Mouse (Mus musculus): ENCODE measurements around the gene Rab5a. TPM values are rescaled to one million over a fixed set of nuclear protein-coding genes. Genes with fewer than 3 reads are reported as not detected.

Rab5a gene
- total RNA-seq (2023): 104 TPM

DNA sequence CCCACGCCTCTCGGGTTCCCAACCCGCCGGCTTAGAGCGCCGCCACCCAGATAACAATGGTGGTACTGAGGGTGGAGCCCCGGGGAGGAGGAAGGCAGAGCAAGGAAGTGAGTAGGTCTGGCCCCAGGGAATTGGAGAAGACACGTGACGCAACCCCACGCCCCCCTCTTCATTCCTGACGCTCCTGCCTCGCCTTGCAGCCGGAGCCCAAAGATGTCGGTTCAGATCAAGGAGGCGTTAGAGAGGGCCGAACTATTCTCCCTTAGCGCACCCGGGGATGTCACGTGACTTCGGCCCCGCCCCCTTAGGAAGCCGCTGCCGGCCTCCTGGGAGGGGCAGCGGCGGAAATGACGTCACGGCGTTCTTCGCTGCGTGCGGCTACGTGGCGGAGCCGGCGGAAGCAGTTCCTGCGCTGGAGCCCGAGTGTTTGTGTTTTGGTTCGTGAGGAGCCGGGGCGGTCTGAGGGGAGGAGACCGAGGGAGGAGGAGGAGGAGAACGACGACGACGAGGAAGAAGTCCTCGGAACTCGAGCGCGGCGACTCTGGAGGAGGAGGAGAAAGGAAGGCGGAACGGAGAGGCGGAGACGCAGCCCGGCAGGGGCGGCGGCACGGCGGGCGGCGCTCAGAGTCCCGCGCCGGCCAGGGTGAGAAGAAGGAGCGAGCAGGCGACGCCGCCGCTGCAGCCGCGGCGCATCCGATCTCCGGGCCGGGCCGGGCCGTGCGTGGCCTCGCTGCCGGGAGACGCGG, at the start of gene Rab5a:
TSS of gene Rab5a (plus strand) at position 377 of the 746 bp plus-strand sequence.

DNA sequence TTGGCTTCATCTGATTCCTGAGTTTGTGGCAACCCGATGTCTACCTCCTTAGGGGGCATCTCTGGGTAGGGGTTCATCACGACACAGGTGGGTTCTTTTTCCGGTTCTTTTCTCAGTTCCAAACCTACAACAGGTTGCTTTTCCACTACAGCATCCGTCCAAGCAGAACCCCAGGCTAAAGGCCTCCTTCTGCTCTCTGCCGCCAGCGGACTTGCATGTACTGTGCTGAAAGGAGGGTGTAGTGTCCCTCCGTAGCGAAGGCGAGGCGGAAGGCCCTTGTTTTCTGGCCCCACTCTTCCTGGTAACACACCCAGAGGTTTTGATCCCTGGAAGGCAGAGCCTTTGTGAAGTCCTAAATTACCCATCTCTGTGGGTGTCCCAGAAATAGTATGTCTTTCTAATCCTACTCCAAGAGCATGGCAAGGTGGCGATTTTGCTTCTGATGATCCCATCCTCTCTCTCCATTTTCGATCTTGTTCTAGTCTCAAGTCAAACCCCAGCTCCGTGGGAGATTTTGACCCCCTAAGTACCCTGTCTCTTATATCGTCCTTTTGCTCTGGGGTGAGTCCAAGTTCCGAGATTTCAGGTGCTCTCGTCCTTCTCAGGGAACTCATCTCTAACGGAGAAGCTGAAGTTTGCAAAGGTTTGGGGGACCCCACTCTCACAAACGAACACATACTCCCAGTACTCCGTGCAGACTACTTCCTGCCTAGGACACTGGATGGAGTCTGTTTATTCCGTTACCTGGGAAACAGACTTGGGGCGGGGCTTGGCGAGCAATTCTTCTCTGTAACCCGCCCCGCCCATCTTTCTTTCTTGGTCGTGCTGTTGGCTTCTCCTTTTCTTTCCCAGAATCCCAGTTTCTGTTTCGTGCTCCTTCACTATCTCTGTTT, 16.2 kb upstream of the Rab5a start, which contains the start of gene Efhb:
TSS of gene Efhb (minus strand) at position 719 of the 893 bp plus-strand sequence.

DNA sequence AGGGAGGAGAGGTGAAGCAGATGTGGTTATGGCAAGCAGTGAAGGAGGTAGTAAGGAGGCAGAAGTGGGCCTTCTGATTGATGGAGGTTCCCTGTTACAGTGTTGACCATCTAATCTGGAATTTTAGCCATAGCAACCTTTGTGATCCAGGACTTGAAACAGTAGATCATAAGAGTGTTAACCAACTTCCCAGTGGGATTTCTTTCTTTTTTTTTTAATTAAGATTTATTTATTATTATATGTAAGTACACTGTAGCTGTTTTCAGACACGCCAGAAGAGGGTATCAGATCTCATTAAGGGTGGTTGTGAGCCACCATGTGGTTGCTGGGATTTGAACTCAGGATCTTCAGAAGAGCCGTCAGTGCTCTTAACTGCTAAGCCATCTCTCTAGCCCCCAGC, 60.3 kb downstream of the Rab5a start, which contains the start of gene Pp2d1:
TSS of gene Pp2d1 (minus strand) at position 101 of the 400 bp plus-strand sequence.

Other genes with a start within 250 kb of the Rab5a start
- 0.24 TPM for gene Efhb, start 15.9 kb upstream of the Rab5a start, total RNA-seq (2023)
- gene Pp2d1, start 60.2 kb downstream of the Rab5a start, total RNA-seq (2023): not detected
- 69.7 TPM for gene Kat2b, start 87.6 kb downstream of the Rab5a start, total RNA-seq (2023)
- 0.86 TPM for gene Sgo1, start 210.1 kb downstream of the Rab5a start, total RNA-seq (2023)